Mouse (Mus musculus) adipocyte (in vitro differentiated cells): ENCODE measurements around the gene Olfr172.

Experiments used
- DNase-seq: peaks from one replicate; pipeline ENCODE4 v3.0.0-alpha.2; 2016; ENCODE audit warnings: low spot score

The Olfr172 gene

GRCm38 (mm10) chr16:58763076-58763475 lies at the start of gene Olfr172:
TSS of gene Olfr172 (minus strand) at chr16:58763176.
- DNase-seq = no peak

- no peak for DNase-seq
Measured at GRCm38 (mm10) chr16:58800168-58800567, 37.2 kb upstream of the Olfr172 start, which contains the start of gene Olfr173. TSS of gene Olfr173 (minus strand) at chr16:58800268.

- no peak for DNase-seq
Measured at GRCm38 (mm10) chr16:58756191-58756590, 6.8 kb downstream of the Olfr172 start.

GRCm38 (mm10) chr16:58751314-58751713 lies 11.7 kb downstream of the Olfr172 start:
- peak; percentile 53 for DNase-seq

GRCm38 (mm10) chr16:58746715-58747114 lies 16.3 kb downstream of the Olfr172 start:
- DNase-seq = no peak

GRCm38 (mm10) chr16:58740751-58741150 lies 22.2 kb downstream of the Olfr172 start:
- no peak for DNase-seq

- DNase-seq = no peak
Measured at GRCm38 (mm10) chr16:58738800-58739199, 24.2 kb downstream of the Olfr172 start.

- no peak for DNase-seq
Measured at GRCm38 (mm10) chr16:58738205-58738604, 24.8 kb downstream of the Olfr172 start.

- peak; percentile 78 for DNase-seq
Measured at GRCm38 (mm10) chr16:58728176-58728671, 34.8 kb downstream of the Olfr172 start.

- peak; percentile 98 for DNase-seq
Measured at GRCm38 (mm10) chr16:58727477-58728131, 35.4 kb downstream of the Olfr172 start, which contains the start of gene Cldnd1. TSS of gene Cldnd1 (plus strand) at chr16:58727910.

- DNase-seq = no peak
Measured at GRCm38 (mm10) chr16:58726680-58727476, 36.1 kb downstream of the Olfr172 start.

GRCm38 (mm10) chr16:58722292-58722691 lies 40.7 kb downstream of the Olfr172 start:
- DNase-seq = no peak

- no peak for DNase-seq
Measured at GRCm38 (mm10) chr16:58718666-58719120, 44.3 kb downstream of the Olfr172 start, which contains the start of gene Gpr15. TSS of gene Gpr15 (minus strand) at chr16:58719070.

- no peak for DNase-seq
Measured at GRCm38 (mm10) chr16:58715018-58715417, 48.0 kb downstream of the Olfr172 start.

GRCm38 (mm10) chr16:58713128-58713527 lies 49.8 kb downstream of the Olfr172 start:
- no peak for DNase-seq

- DNase-seq = no peak
Measured at GRCm38 (mm10) chr16:58712221-58712620, 50.8 kb downstream of the Olfr172 start.
